Mouse (Mus musculus): ENCODE measurements around the gene Lsm14b. TPM values are rescaled to one million over a fixed set of nuclear protein-coding genes. Genes with fewer than 3 reads are reported as not detected.

Lsm14b gene
- polyA plus RNA-seq, 1 experiment: 88.4 TPM

- DNase-seq (ENCODE audit: extremely low spot score in 1 of 2, low spot score in 1 of 2): peak; percentile 41 to 91
These were observed 26.2 kb downstream of the Lsm14b start for GRCm38 (mm10) chr2:180050986-180051385.

GRCm38 (mm10) chr2:180051986-180052733, 27.4 kb downstream of the Lsm14b start:
- DNase-seq (ENCODE audit: extremely low spot score in 1 of 2, low spot score in 1 of 2): peak in 1 of 2 experiments; percentile 33

- no peak for DNase-seq (ENCODE audit: extremely low spot score in 1 of 2, low spot score in 1 of 2)
These were observed 28.2 kb downstream of the Lsm14b start for GRCm38 (mm10) chr2:180053001-180053400.

GRCm38 (mm10) chr2:180063338-180064131, 38.7 kb downstream of the Lsm14b start:
- DNase-seq (ENCODE audit: extremely low spot score in 1 of 2, low spot score in 1 of 2): no peak

DNA sequence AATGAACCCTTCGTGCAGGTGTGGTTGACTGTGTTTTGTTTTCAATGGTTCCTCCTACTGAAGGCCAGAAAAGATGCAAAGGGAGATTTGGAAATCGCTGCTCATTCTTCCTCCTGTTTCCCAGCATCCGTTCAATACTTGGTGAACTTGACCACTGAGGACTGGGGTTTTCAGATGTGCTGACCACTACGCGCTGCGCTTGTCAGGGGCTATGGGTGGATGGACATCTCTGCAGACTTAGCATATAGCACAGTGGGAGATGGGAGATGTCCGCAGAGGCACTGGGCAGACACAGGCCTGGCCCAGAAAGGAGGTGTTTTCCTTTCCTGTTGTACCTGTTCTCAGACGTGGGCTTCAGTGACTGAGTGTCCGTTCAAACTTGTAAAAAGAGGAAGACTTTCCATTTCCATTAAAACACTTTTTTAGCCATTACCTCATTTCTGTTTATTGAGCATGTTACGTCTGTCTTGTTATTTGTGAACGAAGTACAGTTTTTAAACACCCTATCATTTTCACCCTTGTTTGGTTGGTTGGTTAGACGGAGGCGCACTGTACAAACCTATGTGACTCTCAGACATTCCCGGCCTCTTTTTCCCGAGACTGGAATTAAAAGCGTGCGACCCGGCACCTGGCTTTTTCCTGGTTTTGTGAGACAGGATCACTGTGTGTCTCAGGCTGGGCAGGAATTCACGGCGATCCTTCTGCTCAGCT, 45.1 kb downstream of the Lsm14b start:
- no peak for DNase-seq (ENCODE audit: extremely low spot score in 1 of 2, low spot score in 1 of 2)

DNA sequence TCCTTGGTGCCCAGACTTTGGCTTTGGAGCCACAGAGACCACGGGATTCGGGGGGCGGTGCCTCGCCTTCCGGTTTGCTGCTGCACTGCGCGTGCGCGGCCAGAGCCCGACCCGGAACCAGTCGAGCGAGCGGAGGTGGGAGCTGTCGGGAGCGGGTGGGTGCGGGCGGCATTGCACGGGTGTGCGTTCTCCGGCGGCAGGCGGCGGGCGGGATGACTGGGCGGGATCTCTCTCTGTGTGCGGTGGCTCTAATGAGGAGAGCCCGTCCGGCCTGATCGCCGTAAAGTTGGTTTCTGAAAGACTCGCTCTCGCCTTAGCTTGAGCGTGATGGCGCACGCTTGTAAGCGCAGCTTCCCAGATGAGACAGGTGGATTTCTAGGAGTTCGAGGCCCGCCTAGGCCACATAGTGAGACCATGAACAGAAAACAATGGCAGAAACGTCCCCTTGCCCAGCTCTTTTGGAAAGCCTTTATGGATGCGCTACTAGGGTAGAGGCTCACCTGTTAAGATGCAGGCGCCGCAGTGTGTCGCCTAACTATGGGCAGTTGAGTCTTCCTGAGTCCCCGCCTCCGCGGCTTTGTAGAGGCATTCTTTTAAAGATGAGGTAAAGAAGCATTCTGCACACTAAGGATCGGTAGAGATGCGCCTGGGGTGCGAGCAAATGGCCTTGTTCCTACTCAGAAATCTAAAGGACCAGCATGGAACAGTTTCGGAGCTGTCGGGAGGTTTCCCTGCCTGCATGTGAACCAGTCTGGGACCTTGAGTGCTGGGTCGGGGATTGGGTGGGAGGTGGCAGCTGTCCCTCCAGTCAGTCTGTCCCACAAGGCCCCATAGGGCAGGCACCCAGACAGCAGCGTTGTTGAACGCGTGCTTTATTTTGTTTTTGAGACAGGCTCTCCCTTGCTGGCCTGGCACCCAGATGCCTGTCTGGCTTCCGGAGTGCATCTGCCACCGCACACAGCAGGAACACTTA, 46.0 kb downstream of the Lsm14b start, which contains the start of gene Mtg2:
Mtg2 (plus strand) TSS at position 108 of the 973 bp plus-strand sequence.
- DNase-seq (ENCODE audit: extremely low spot score in 1 of 2, low spot score in 1 of 2): peak; percentile 91 to 97

- DNase-seq (ENCODE audit: extremely low spot score in 1 of 2, low spot score in 1 of 2): no peak
These were observed 46.9 kb downstream of the Lsm14b start for GRCm38 (mm10) chr2:180071671-180072070.

- no peak for DNase-seq (ENCODE audit: extremely low spot score in 1 of 2, low spot score in 1 of 2)
These were observed 48.1 kb downstream of the Lsm14b start for GRCm38 (mm10) chr2:180072886-180073285.

GRCm38 (mm10) chr2:180077622-180078021, 52.8 kb downstream of the Lsm14b start:
- DNase-seq (ENCODE audit: extremely low spot score in 1 of 2, low spot score in 1 of 2): no peak

GRCm38 (mm10) chr2:180080680-180081079, 55.9 kb downstream of the Lsm14b start:
- no peak for DNase-seq (ENCODE audit: extremely low spot score in 1 of 2, low spot score in 1 of 2)

DNA sequence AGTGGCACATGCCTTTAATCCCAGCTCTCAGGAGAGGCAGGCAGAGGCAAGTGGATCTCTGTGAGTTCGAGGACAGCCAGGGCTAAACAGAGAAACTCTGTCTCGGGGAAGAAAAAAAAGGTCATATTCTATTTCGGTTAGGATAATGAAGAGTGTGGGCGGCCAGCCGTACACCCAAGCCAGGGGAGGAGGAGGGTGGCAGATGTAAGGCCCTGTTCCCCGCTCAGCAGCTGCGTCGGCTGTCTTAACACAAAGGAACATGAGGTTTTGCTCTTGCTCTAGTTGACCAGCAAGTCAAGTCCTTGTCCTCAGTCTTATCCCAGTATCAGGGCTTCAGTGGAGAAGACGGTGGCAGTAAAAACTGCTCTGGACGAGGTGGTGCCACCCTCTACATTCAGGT, 58.3 kb downstream of the Lsm14b start:
- no peak for DNase-seq (ENCODE audit: extremely low spot score in 1 of 2, low spot score in 1 of 2)

DNA sequence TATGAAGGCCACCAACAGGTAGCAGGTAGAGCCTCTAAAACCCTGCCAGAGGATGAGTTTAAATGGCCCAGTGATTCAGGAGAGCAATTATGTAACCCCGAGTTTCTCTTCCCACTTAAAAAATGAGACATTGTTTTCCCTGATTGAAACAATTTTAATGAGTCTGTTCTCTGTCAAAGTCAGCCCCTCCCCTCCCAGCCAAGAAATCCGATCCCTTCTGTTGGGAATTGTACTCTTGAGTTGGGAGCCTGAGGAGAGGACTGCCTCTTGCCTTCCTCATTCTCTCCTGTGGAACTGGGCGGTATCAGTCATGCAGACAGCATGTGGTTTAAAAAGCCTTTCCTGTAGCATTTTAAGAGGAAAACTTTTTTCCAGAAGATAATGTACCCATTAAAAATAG, 59.8 kb downstream of the Lsm14b start:
- DNase-seq (ENCODE audit: extremely low spot score in 1 of 2, low spot score in 1 of 2): no peak

Other genes with a start within 250 kb of the Lsm14b start
- gene Taf4, start 48.3 kb upstream of the Lsm14b start, polyA plus RNA-seq (2012; rRNA removed): 14.1 and 15.1 TPM in 2 replicates
- 200 and 230 TPM in 2 replicates for gene Psma7, start 17.4 kb downstream of the Lsm14b start, polyA plus RNA-seq (2012; rRNA removed)
- 35.2 and 35.5 TPM in 2 replicates for gene Ss18l1, start 17.5 kb downstream of the Lsm14b start, polyA plus RNA-seq (2012; rRNA removed)
- 28.8 and 31.5 TPM in 2 replicates for gene Mtg2, start 45.6 kb downstream of the Lsm14b start, polyA plus RNA-seq (2012; rRNA removed)
- 95.6 and 98.2 TPM in 2 replicates for gene Hrh3, start 79.5 kb downstream of the Lsm14b start, polyA plus RNA-seq (2012; rRNA removed)
- gene Osbpl2, start 94.3 kb downstream of the Lsm14b start, polyA plus RNA-seq (2012; rRNA removed): 48.7 and 51.3 TPM in 2 replicates
- gene Adrm1, start 146.5 kb downstream of the Lsm14b start, polyA plus RNA-seq (2012; rRNA removed): 94.8 and 102 TPM in 2 replicates
- gene Lama5, start 200.9 kb downstream of the Lsm14b start, polyA plus RNA-seq (2012; rRNA removed): 15.9 TPM in 2 replicates
- gene Rps21, start 232.4 kb downstream of the Lsm14b start, polyA plus RNA-seq (2012; rRNA removed): 1,869 and 1,955 TPM in 2 replicates
- 31.1 and 33.3 TPM in 2 replicates for gene Cables2, start 248.5 kb downstream of the Lsm14b start, polyA plus RNA-seq (2012; rRNA removed)